Mouse (Mus musculus): Measurements from ENCODE around the gene Cd5. TPM values are rescaled to one million over a fixed set of nuclear protein-coding genes. Genes with fewer than 3 reads are reported as not detected.

Gene Cd5
- polyA plus RNA-seq (2016; fragmentation: Nextera tagmentation; extraction: Ambion mirVana) = 0.24 TPM in 1 of 2 replicates, not detected in the other

GRCm38 (mm10) chr19:10738811-10739210 is at the start of gene Cd5:
TSS of gene Cd5 (minus strand) at chr19:10739002.
- H3K9me3 ChIP-seq (replicated peaks) = no peaks in the 10 kb centered on the region
- no peak within 1 kb of the TSS for H3K4me2 ChIP-seq
- WGBS (ENCODE audit: insufficient replicate concordance) = 36% methylated on average over 4 of the region's 4 CpGs
- H3K27me3 ChIP-seq (replicated peaks) = no peaks in the 10 kb centered on the region
- H3K4me1 ChIP-seq = 0 out of 2 replicates have a peak, but pooled peaks cover 7% of the 10 kb centered on the region
- H3K9ac ChIP-seq = no peak within 1 kb of the TSS
- no peak within 1 kb of the TSS for H3K4me3 ChIP-seq
- H3K27ac ChIP-seq = no peak within 1 kb of the TSS
- H3K36me3 ChIP-seq = no peaks in the 10 kb centered on the region
- 0 out of 2 replicates have a peak, but pooled peaks have one; percentile 16 for ATAC-seq

- Histone ChIP-seq H3K27ac (no peak overlapping the region), H3K36me3 (no peaks in the 10 kb centered on the region), H3K9ac (no peak overlapping the region), H3K27me3 (replicated peaks) (no peaks in the 10 kb centered on the region; the same call in 1 of the 2 replicates), H3K9me3 (replicated peaks) (no peaks in the 10 kb centered on the region), H3K4me3 (no peak overlapping the region), H3K4me2 (no peak overlapping the region), H3K4me1 (no peaks in the 10 kb centered on the region)
- ATAC-seq = no peak
- 54% methylated on average over 9 of the region's 9 CpGs for WGBS (ENCODE audit: insufficient replicate concordance)
Measured at GRCm38 (mm10) chr19:10788242-10788641, 49.4 kb upstream of the Cd5 start.

GRCm38 (mm10) chr19:10787406-10787805 is 48.6 kb upstream of the Cd5 start:
- Histone ChIP-seq H3K27ac (no peak overlapping the region), H3K9ac (no peak overlapping the region), H3K4me3 (no peak overlapping the region), H3K4me1 (no peaks in the 10 kb centered on the region), H3K9me3 (replicated peaks) (no peaks in the 10 kb centered on the region), H3K27me3 (replicated peaks) (no peaks in the 10 kb centered on the region; the same call in 1 of the 2 replicates), H3K4me2 (no peak overlapping the region), H3K36me3 (no peaks in the 10 kb centered on the region)
- 55% methylated on average over 4 of the region's 4 CpGs for WGBS (ENCODE audit: insufficient replicate concordance)
- no peak for ATAC-seq

- Histone ChIP-seq H3K9me3 (replicated peaks) (no peaks in the 10 kb centered on the region), H3K9ac (no peak overlapping the region), H3K4me1 (no peaks in the 10 kb centered on the region), H3K27me3 (replicated peaks) (no peaks in the 10 kb centered on the region; the same call in 1 of the 2 replicates), H3K27ac (no peak overlapping the region), H3K36me3 (no peaks in the 10 kb centered on the region), H3K4me3 (no peak overlapping the region), H3K4me2 (no peak overlapping the region)
- ATAC-seq = no peak
- whole genome bisulfite sequencing (ENCODE audit: insufficient replicate concordance) = 61% methylated on average over 6 of the region's 6 CpGs
Measured at GRCm38 (mm10) chr19:10786753-10787152, 48.0 kb upstream of the Cd5 start.

GRCm38 (mm10) chr19:10784796-10785459 is 46.1 kb upstream of the Cd5 start:
- H3K4me3 ChIP-seq = no peak overlapping the region
- H3K9me3 ChIP-seq (replicated peaks) = no peaks in the 10 kb centered on the region
- H3K27ac ChIP-seq = no peak overlapping the region
- no peak overlapping the region for H3K4me2 ChIP-seq
- H3K9ac ChIP-seq = no peak overlapping the region
- ATAC-seq = no peak
- H3K36me3 ChIP-seq = no peaks in the 10 kb centered on the region
- no peaks in the 10 kb centered on the region for H3K4me1 ChIP-seq
- H3K27me3 ChIP-seq (replicated peaks) = no peaks in the 10 kb centered on the region; the same call in 1 of the 2 replicates
- WGBS (ENCODE audit: insufficient replicate concordance) = 78% methylated on average over 10 of the region's 10 CpGs

- no peak for ATAC-seq
- Histone ChIP-seq H3K4me3 (no peak overlapping the region), H3K27me3 (replicated peaks) (no peaks in the 10 kb centered on the region; the same call in 1 of the 2 replicates), H3K4me2 (no peak overlapping the region), H3K9ac (no peak overlapping the region), H3K9me3 (replicated peaks) (no peaks in the 10 kb centered on the region), H3K27ac (no peak overlapping the region), H3K36me3 (no peaks in the 10 kb centered on the region), H3K4me1 (no peaks in the 10 kb centered on the region)
- WGBS (ENCODE audit: insufficient replicate concordance) = 46% methylated on average over 3 of the region's 3 CpGs
Measured at GRCm38 (mm10) chr19:10784061-10784460, 45.3 kb upstream of the Cd5 start.

- no peaks in the 10 kb centered on the region; the same call in 1 of the 2 replicates for H3K27me3 ChIP-seq (replicated peaks)
- H3K9ac ChIP-seq = no peak overlapping the region
- 51% methylated on average over 4 of the region's 4 CpGs for WGBS (ENCODE audit: insufficient replicate concordance)
- H3K27ac ChIP-seq = no peak overlapping the region
- ATAC-seq = no peak
- H3K9me3 ChIP-seq (replicated peaks) = no peaks in the 10 kb centered on the region
- H3K4me2 ChIP-seq = no peak overlapping the region
- H3K36me3 ChIP-seq = no peaks in the 10 kb centered on the region
- no peaks in the 10 kb centered on the region for H3K4me1 ChIP-seq
- no peak overlapping the region for H3K4me3 ChIP-seq
Measured at GRCm38 (mm10) chr19:10783168-10783567, 44.4 kb upstream of the Cd5 start.

GRCm38 (mm10) chr19:10781641-10782040 is 42.8 kb upstream of the Cd5 start:
- no peak overlapping the region for H3K9ac ChIP-seq
- 67% methylated on average over 4 of the region's 4 CpGs for WGBS (ENCODE audit: insufficient replicate concordance)
- H3K4me1 ChIP-seq = no peaks in the 10 kb centered on the region
- H3K36me3 ChIP-seq = no peaks in the 10 kb centered on the region
- no peak overlapping the region for H3K27ac ChIP-seq
- no peaks in the 10 kb centered on the region; the same call in 1 of the 2 replicates for H3K27me3 ChIP-seq (replicated peaks)
- no peak overlapping the region for H3K4me2 ChIP-seq
- H3K4me3 ChIP-seq = no peak overlapping the region
- ATAC-seq = no peak
- H3K9me3 ChIP-seq (replicated peaks) = no peaks in the 10 kb centered on the region

GRCm38 (mm10) chr19:10776906-10777305 is 38.1 kb upstream of the Cd5 start:
- H3K4me1 ChIP-seq = no peaks in the 10 kb centered on the region
- H3K4me3 ChIP-seq = no peak overlapping the region
- no peaks in the 10 kb centered on the region for H3K9me3 ChIP-seq (replicated peaks)
- H3K36me3 ChIP-seq = no peaks in the 10 kb centered on the region
- peaks cover 4% of the 10 kb centered on the region; the same call in 1 of the 2 replicates for H3K27me3 ChIP-seq (replicated peaks)
- no peak for ATAC-seq
- 77% methylated on average over 4 of the region's 4 CpGs for WGBS (ENCODE audit: insufficient replicate concordance)
- H3K4me2 ChIP-seq = no peak overlapping the region
- H3K27ac ChIP-seq = no peak overlapping the region
- H3K9ac ChIP-seq = no peak overlapping the region

GRCm38 (mm10) chr19:10774141-10774540 is 35.3 kb upstream of the Cd5 start:
- 80% methylated on average over 6 of the region's 6 CpGs for WGBS (ENCODE audit: insufficient replicate concordance)
- Histone ChIP-seq H3K27ac (no peak overlapping the region), H3K36me3 (no peaks in the 10 kb centered on the region), H3K4me1 (no peaks in the 10 kb centered on the region), H3K27me3 (replicated peaks) (0 out of 2 replicates have a peak, but pooled peaks cover 4% of the 10 kb centered on the region), H3K4me2 (no peak overlapping the region), H3K9me3 (replicated peaks) (no peaks in the 10 kb centered on the region), H3K4me3 (no peak overlapping the region), H3K9ac (no peak overlapping the region)
- ATAC-seq = no peak

GRCm38 (mm10) chr19:10773384-10773783 is 34.6 kb upstream of the Cd5 start:
- 0 out of 2 replicates have a peak, but pooled peaks cover 4% of the 10 kb centered on the region for H3K27me3 ChIP-seq (replicated peaks)
- no peaks in the 10 kb centered on the region for H3K4me1 ChIP-seq
- H3K9ac ChIP-seq = no peak overlapping the region
- H3K4me3 ChIP-seq = no peak overlapping the region
- no peak overlapping the region for H3K4me2 ChIP-seq
- H3K27ac ChIP-seq = no peak overlapping the region
- ATAC-seq = no peak
- no peaks in the 10 kb centered on the region for H3K36me3 ChIP-seq
- H3K9me3 ChIP-seq (replicated peaks) = no peaks in the 10 kb centered on the region
- 46% methylated on average over 7 of the region's 7 CpGs for WGBS (ENCODE audit: insufficient replicate concordance)

GRCm38 (mm10) chr19:10772866-10773265 is 34.1 kb upstream of the Cd5 start:
- Histone ChIP-seq H3K27ac (no peak overlapping the region), H3K36me3 (no peaks in the 10 kb centered on the region), H3K9me3 (replicated peaks) (no peaks in the 10 kb centered on the region), H3K27me3 (replicated peaks) (0 out of 2 replicates have a peak, but pooled peaks cover 4% of the 10 kb centered on the region), H3K9ac (no peak overlapping the region), H3K4me1 (no peaks in the 10 kb centered on the region), H3K4me2 (no peak overlapping the region), H3K4me3 (no peak overlapping the region)
- no peak for ATAC-seq
- 76% methylated on average over 10 of the region's 10 CpGs for WGBS (ENCODE audit: insufficient replicate concordance)
